Mouse (Mus musculus) embryonic facial prominence, embryonic 15.5 days (tissue): ENCODE results near the gene Pnp. TPM values are rescaled to one million over a fixed set of nuclear protein-coding genes. Genes with fewer than 3 reads are reported as not detected.
"Not testable (repeated sequence)": the region's sequence is repeated elsewhere in the genome, so short reads cannot be mapped to it uniquely, and the experiment has no call there.

Source experiments
- ATAC-seq: fragments of 200-750 bp; cut with Nextera tagmentation; 2 replicates; pipeline ENCODE4 v1.8.0; 2017; ENCODE audit warnings: low read depth, moderate TSS enrichment; ENCODE audit not compliant: insufficient number of reproducible peaks, low FRiP score, low TSS enrichment
- H3K27ac ChIP-seq: fragments of 300-500 bp; sonication (generic); replicated peaks from 2 replicates; pipeline ENCODE4 v1.5.1; 2015; ENCODE audit warnings: mild to moderate bottlenecking, inconsistent platforms
- H3K27me3 ChIP-seq: fragments of 300-500 bp; sonication (generic); 2 replicates; pipeline ENCODE4 v1.6.1; 2015; ENCODE audit warnings: inconsistent platforms
- H3K36me3 ChIP-seq: fragments of 300-500 bp; sonication (generic); 2 replicates; pipeline ENCODE4 v1.6.1; 2015; ENCODE audit warnings: mild to moderate bottlenecking, inconsistent platforms
- H3K4me1 ChIP-seq: fragments of 300-500 bp; sonication (generic); 2 replicates; pipeline ENCODE4 v1.6.1; 2015; ENCODE audit warnings: inconsistent platforms
- H3K4me2 ChIP-seq: fragments of 300-500 bp; sonication (generic); replicated peaks from 2 replicates; pipeline ENCODE4 v1.6.1; 2015; ENCODE audit warnings: mild to moderate bottlenecking, inconsistent platforms
- H3K4me3 ChIP-seq: fragments of 300-500 bp; sonication (generic); replicated peaks from 2 replicates; pipeline ENCODE4 v1.5.1; 2015; ENCODE audit warnings: mild to moderate bottlenecking, inconsistent platforms
- H3K9ac ChIP-seq: fragments of 300-500 bp; sonication (generic); 2 replicates; pipeline ENCODE4 v1.6.1; 2015; ENCODE audit warnings: inconsistent platforms
- H3K9me3 ChIP-seq: fragments of 300-500 bp; sonication (generic); replicated peaks from 2 replicates; pipeline ENCODE4 v1.6.1; 2016; ENCODE audit warnings: inconsistent platforms
- WGBS: fragments of 180-500 bp; shearing (Covaris S2); methylation state at CpG from one replicate; pipeline ENCODE4 v1.1.7; 2015; 5-methylcytosine and 5-hydroxymethylcytosine counted together
- polyA plus RNA-seq: library from polyadenylated mRNA; unstranded; fragments of >200 nt; fragmentation: Nextera tagmentation; extraction: Ambion mirVana; gene quantifications from 2 replicates; pipeline ENCODE4 v1.2.1, GENCODE M21; 2015

Gene Pnp
- polyA plus RNA-seq, 1 experiment from 2014 or later: 55.5 TPM

- no peaks in the 10 kb centered on the region for H3K36me3 ChIP-seq
- peak overlapping the region; percentile 44 for H3K4me3 ChIP-seq
- H3K4me2 ChIP-seq: peak overlapping the region; percentile 69
- no peaks in the 10 kb centered on the region for H3K27me3 ChIP-seq
- H3K9ac ChIP-seq: peak overlapping the region; percentile 22; the same call in 1 of the 2 replicates
- peaks cover 8% of the 10 kb centered on the region for H3K4me1 ChIP-seq
- WGBS: 5% methylated on average over 26 of the region's 26 CpGs
- ATAC-seq: peak; percentile 67
- no peak overlapping the region for H3K27ac ChIP-seq
- H3K9me3 ChIP-seq: no peaks in the 10 kb centered on the region
Measured at GRCm38 (mm10) chr14:50903973-50904827, 26.7 kb upstream of the Pnp start.

- 85% methylated on average over 4 of the region's 4 CpGs for WGBS
Measured at GRCm38 (mm10) chr14:50904828-50905129, 26.1 kb upstream of the Pnp start.

GRCm38 (mm10) chr14:50905327-50905726 lies 25.6 kb upstream of the Pnp start:
- H3K27ac ChIP-seq, H3K36me3 ChIP-seq, H3K4me1 ChIP-seq, H3K27me3 ChIP-seq, H3K9ac ChIP-seq, H3K4me2 ChIP-seq, H3K9me3 ChIP-seq, ATAC-seq, H3K4me3 ChIP-seq: not testable (repeated sequence)

More at GRCm38 (mm10) chr14:50904828-50905129, 26.1 kb upstream of the Pnp start:
- H3K36me3 ChIP-seq: no peaks in the 10 kb centered on the region
- H3K4me2 ChIP-seq: no peak overlapping the region
- no peak for ATAC-seq
- H3K4me3 ChIP-seq: no peak overlapping the region
- no peak overlapping the region for H3K9ac ChIP-seq
- H3K9me3 ChIP-seq: no peaks in the 10 kb centered on the region
- peaks cover 8% of the 10 kb centered on the region for H3K4me1 ChIP-seq
- no peaks in the 10 kb centered on the region for H3K27me3 ChIP-seq
- no peak overlapping the region for H3K27ac ChIP-seq

DNA sequence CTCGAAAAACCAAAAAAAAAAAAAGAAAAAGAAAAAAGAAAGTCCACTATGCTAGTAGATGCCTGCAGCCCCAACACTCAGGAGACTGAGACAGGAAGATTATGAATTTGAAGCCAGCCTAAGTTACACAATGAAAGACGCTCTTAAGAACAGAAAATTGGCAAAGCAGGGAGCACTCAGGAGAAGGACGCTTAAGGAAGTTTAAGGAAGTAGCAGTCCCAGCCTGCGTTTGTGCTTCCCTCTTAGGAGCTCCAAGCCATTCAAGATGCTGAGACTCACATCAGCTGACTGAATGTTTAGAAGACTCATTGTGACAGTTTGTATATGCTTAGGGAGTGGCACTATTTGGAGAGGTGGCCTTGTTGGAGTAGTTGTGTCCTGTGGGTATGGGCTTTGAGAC lies 22.8 kb upstream of the Pnp start:
- Histone ChIP-seq H3K27ac (no peak overlapping the region), H3K9me3 (no peaks in the 10 kb centered on the region), H3K27me3 (no peaks in the 10 kb centered on the region), H3K4me1 (peaks cover 8% of the 10 kb centered on the region), H3K36me3 (peaks cover 21% of the 10 kb centered on the region), H3K4me3 (no peak overlapping the region), H3K9ac (no peak overlapping the region), H3K4me2 (no peak overlapping the region)
- no peak for ATAC-seq
- WGBS: 66% methylated on average over 4 of the region's 4 CpGs

DNA sequence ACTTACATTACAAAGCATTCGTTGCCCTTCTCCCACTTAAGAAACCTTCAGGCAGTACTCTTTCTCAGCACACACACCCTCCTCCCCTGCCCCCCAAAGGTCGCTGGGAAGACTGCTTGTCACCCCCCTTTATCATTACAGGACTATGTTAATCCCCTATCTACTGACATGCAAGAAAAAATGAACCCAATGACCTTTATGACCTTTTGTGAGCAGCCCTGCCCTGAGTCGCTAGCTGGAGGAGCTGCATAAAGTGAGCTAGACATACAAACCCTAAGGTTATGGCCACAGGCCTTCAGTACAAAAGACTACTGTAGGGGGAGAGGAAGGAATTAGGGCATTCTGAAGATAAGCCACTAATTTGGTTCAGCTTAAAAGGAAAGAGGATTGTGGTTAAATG lies 19.5 kb upstream of the Pnp start:
- ATAC-seq: no peak
- H3K36me3 ChIP-seq: peaks cover 50% of the 10 kb centered on the region
- no peaks in the 10 kb centered on the region for H3K9me3 ChIP-seq
- no peak overlapping the region for H3K9ac ChIP-seq
- no peaks in the 10 kb centered on the region for H3K4me1 ChIP-seq
- H3K27me3 ChIP-seq: no peaks in the 10 kb centered on the region
- H3K4me3 ChIP-seq: no peak overlapping the region
- 44% methylated on average over 3 of the region's 3 CpGs for WGBS
- no peak overlapping the region for H3K27ac ChIP-seq
- H3K4me2 ChIP-seq: no peak overlapping the region

DNA sequence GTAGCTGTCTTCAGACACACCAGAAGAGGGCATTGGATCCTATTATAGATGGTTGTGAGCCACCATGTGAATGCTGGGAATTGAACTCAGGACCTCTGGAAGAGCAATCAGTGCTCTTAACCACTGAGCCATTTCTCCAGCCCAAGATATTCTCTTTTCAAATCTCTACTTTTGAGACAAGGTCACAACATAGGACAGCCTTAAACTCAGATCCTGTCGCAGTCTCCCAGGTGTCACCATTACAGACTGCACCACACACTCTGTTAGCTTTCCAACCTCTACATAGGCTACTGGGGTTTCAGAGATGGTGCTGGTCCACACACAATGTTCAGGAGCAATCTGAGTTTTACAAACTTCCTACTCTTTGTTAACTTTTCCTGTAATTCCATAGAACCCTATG lies 7.4 kb upstream of the Pnp start:
- WGBS: 63% methylated on average over 1 of the region's 1 CpGs
- not testable (repeated sequence) for H3K27me3 ChIP-seq, H3K9ac ChIP-seq, ATAC-seq, H3K9me3 ChIP-seq
- Histone ChIP-seq H3K4me3 (peak overlapping the region; percentile 91), H3K27ac (peak overlapping the region; percentile 95; the same call in 1 of the 2 replicates), H3K4me1 (peaks cover 16% of the 10 kb centered on the region), H3K36me3 (peaks cover 31% of the 10 kb centered on the region), H3K4me2 (peak overlapping the region; percentile 76)

DNA sequence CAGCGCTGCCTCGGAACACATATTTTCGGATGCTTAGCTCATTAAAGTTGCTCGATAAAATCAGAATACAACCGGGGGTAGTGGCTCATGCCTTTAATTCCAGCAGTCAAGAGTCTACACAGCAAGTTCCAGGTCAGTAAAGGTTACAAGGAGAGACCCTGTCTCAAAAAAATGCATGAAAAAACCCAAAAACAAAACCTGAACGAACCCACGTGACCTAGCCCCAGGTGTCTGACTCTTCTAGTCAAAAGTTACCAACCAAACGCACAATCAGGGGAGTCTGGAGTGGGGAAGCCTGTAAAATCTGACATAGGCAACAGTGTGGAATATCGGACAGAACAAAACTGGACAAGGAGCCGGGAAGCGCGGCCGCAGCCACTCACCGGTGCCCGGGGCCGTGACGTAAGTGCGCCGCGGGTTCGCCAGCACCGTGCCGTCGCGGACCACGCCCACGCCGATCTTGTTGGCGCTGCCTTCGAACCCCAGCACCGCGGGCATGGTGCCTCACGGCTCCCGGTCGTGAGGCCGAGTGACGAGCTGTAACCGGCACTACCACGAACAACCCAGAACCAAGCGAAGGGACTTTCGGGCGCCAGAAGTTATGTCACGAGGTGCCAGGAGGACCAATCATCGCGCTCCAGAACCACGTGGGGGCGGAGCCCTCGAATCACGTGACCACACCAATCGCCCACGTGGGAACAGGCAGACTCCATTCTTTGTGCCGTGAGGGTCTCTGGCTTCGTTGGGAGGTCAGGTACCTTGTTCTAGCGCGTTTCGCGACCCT lies 6.4 kb upstream of the Pnp start, which contains the start of the genes Osgep and Apex1:
TSS of gene Osgep (minus strand) at position 613 of the 784 bp plus-strand sequence.
TSS of gene Apex1 (plus strand) at position 688 of the 784 bp plus-strand sequence.
- Histone ChIP-seq H3K9me3 (no peaks in the 10 kb centered on the region), H3K4me1 (peaks cover 19% of the 10 kb centered on the region), H3K36me3 (peaks cover 35% of the 10 kb centered on the region), H3K27me3 (no peaks in the 10 kb centered on the region), H3K4me2 (peak within 1 kb of the TSS; percentile 76), H3K9ac (peak within 1 kb of the TSS; percentile 77), H3K27ac (peak within 1 kb of the TSS; percentile 95), H3K4me3 (peak within 1 kb of the TSS; percentile 91)
- peak; percentile 95 for ATAC-seq
- WGBS: under 1% methylated on average over 57 of the region's 57 CpGs

DNA sequence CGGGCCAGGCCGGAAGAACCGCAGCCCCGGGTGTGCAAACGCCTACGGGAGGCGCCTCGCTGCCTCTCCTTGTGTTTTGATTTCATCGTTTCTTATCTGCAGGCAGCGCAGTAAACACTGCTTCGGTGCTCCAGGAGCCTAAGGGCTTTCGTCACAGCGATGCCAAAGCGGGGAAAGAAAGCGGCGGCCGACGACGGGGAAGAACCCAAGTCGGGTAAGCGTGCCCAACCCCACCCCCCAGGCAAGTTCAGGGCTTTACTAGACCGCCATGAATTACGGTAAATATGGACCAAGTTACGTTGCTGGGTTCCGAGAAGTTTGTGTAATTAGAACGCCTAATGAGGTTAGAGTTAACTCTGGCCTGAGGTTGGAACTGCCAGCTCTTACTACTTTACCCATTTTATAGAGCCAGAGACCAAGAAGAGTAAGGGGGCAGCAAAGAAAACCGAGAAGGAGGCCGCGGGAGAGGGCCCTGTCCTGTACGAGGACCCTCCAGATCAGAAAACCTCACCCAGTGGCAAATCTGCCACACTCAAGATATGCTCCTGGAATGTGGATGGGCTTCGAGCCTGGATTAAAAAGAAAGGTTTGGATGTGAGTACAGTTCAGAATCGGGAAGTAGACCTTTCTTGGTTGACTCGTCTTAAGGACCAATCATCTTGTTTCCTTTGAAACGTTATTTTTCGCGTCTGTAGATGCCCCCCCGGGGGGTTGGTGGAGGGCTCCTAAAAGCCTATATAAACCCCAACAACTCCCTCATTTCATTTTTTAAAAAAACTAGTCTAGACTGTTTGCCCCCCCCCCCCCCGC lies 5.6 kb upstream of the Pnp start:
- no peak for ATAC-seq
- Histone ChIP-seq H3K27ac (peak overlapping the region; percentile 95), H3K4me2 (peak overlapping the region; percentile 76), H3K27me3 (no peaks in the 10 kb centered on the region), H3K36me3 (peaks cover 35% of the 10 kb centered on the region), H3K9me3 (no peaks in the 10 kb centered on the region), H3K9ac (peak overlapping the region; percentile 77), H3K4me1 (peaks cover 27% of the 10 kb centered on the region), H3K4me3 (peak overlapping the region; percentile 91)
- WGBS: under 1% methylated on average over 38 of the region's 38 CpGs

DNA sequence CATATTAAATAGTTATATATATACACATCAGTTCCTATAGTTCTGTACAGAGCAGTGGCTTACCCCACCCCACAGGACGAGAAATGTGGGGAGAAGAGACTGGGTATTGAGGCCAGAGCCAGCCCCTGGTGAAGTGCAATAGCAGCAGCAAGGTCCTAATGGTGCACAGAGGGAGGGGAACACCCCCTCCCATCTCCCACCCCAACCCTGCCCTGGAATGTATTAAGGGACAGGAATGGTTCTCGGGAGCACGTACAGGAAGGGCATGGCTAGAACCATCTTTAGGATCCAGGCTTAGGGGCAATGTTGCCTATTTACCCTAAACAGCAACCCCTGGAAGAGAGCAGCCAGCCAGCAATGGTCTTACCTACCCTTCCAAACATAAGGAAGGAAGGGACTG lies 3.5 kb upstream of the Pnp start:
- WGBS: 61% methylated on average over 3 of the region's 3 CpGs
- Histone ChIP-seq H3K9me3 (no peaks in the 10 kb centered on the region), H3K36me3 (peaks cover 35% of the 10 kb centered on the region), H3K27me3 (no peaks in the 10 kb centered on the region), H3K27ac (no peak overlapping the region), H3K4me2 (no peak overlapping the region), H3K9ac (no peak overlapping the region), H3K4me3 (no peak overlapping the region), H3K4me1 (peaks cover 35% of the 10 kb centered on the region)
- no peak for ATAC-seq

- Histone ChIP-seq H3K4me2 (peak overlapping the region; percentile 80), H3K4me1 (peaks cover 30% of the 10 kb centered on the region), H3K36me3 (peaks cover 35% of the 10 kb centered on the region), H3K4me3 (peak overlapping the region; percentile 87), H3K27me3 (no peaks in the 10 kb centered on the region), H3K9ac (peak overlapping the region; percentile 85), H3K27ac (peak overlapping the region; percentile 90), H3K9me3 (no peaks in the 10 kb centered on the region)
- WGBS: 13% methylated on average over 10 of the region's 10 CpGs
- ATAC-seq: no peak
Measured at GRCm38 (mm10) chr14:50929951-50930350, 931 bp upstream of the Pnp start.

DNA sequence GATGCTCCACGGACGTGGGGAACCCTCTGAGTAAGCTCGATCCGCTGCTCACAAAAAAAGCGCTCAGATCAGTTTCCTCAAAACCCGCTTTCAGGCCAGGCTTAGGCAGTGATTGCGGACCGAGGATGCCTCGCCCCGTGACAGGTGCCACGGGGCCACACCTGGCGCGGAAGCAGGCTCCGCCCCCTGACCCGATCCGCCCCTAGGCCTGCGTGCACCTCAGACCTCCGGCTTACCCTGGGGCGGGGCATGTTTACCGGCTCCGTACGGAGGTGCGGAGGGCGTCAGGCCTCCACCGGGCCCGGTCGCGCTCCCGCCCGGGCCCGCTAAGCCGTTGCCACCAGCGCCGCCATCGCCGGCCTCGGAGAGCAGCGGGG lies 517 bp upstream of the Pnp start:
- H3K4me3 ChIP-seq: peak overlapping the region; percentile 87

More for the DNA sequence above, 517 bp upstream of the Pnp start:
- Histone ChIP-seq H3K27me3 (no peaks in the 10 kb centered on the region), H3K27ac (peak overlapping the region; percentile 90), H3K9ac (peak overlapping the region; percentile 85), H3K36me3 (peaks cover 35% of the 10 kb centered on the region), H3K4me2 (peak overlapping the region; percentile 80), H3K4me1 (peaks cover 30% of the 10 kb centered on the region), H3K9me3 (no peaks in the 10 kb centered on the region)
- no peak; the same call in 1 of the 2 replicates for ATAC-seq
- under 1% methylated on average over 38 of the region's 38 CpGs for WGBS
